Mouse (Mus musculus): ENCODE results near the gene Rbfox2.

Gene Rbfox2

GRCm38 (mm10) chr15:77192154-77192935 is 114.5 kb downstream of the Rbfox2 start:
- no peak for DNase-seq (ENCODE audit: low read depth)

GRCm38 (mm10) chr15:77186096-77186495 is 120.7 kb downstream of the Rbfox2 start:
- no peak for DNase-seq (ENCODE audit: low read depth)

DNA sequence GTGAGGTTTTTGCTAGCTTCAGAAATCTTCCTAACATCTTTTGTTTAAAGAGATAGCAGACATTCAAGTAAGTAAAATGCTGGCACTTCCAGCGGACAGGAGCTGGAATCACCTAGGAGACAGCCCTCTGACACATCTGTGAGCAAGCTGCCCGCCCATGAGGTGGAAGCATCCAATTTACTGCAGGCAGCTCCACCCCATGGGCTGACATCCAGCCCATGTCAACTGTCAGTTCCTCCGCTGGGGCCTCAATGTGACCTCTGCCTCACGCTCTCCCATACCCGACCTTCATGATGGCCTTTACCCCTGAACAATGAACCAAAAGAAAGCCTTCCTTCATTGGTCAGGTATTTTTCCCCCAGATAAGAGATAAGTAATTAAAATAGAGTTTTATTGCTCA is 121.2 kb downstream of the Rbfox2 start:
- DNase-seq (ENCODE audit: low read depth), result no peak

DNA sequence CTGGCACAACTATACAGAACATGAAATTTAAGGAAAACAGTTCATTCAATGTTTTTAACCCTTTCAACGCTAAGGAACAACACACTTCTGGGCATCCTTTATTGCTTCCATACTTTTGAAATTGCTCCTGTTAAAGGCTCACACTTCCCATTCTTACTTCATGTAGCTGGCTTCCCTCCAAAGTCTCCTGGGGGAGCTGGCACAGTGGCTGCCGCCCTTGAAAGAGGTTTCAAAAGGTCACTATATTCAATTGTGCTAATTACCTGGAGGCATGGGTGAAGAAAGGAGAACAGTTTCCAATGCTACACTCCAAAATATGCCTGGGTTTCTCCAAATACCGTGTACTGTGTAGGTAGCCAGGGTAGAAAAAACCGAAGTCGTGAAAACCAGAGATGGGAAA is 124.0 kb downstream of the Rbfox2 start:
- no peak for DNase-seq (ENCODE audit: low read depth)

- DNase-seq (ENCODE audit: low read depth), result no peak
Measured at GRCm38 (mm10) chr15:77174018-77174417, 132.8 kb downstream of the Rbfox2 start.

DNA sequence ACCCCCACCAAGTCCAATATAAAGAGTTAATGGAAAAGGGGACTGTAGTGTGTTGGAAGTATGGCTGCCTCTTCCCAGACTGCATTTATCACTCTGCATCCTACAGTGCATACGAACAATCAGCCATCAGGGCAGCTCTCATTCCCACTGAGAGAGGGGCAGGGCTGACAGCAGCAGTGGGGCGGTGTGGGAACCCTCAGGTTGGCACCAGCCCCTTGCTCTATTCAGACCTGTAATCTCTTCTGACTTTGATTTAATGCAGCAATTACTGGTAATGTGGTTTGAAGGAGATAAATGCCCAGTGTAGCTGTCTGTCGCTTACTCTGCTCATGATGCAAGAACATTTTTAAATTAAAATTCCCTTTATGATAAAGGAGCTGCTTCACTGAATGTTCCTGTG is 134.4 kb downstream of the Rbfox2 start:
- no peak for DNase-seq (ENCODE audit: low read depth)

DNA sequence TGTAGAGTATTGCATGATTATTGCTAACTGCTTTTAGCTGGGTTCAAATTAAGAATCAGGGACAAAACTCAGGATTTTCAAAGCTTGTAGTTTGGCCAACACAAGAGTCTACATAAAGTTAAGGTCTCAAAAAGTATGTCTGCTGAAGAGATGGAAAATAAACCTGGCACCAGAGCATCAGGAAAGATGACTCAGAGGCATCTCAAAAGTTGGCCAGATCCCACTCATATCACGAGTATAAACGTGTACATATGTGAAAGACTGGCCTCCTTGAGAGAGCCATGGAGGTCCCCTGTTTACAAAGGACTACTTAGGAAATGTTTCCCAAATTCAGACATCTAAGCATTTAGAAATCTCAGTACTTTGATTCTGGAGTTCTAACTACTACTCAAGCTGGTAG is 138.0 kb downstream of the Rbfox2 start:
- no peak for DNase-seq (ENCODE audit: low read depth)

DNA sequence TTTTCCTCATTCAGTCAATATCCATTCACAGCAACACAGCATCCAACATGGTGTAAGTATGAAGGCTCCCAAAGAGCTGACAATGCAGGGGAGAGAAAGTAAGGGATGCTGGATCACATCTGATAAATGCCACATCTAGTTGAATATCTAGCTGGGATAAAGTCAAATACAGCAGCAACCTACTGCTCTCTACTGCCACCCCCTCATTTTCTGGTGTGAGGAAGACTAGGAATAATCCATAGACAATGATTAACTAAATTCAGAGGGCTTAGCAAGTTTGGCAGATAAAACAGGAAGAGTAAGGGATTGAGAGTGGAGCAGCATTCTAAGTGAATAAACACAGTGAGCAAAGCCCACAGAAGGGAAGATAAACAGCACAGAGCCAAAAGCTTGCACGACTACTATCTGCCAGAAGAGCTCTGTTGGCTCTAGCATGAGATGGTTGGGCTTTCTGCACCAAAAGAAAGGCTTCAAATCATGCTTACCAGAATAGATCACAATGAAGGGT is 140.5 kb downstream of the Rbfox2 start:
- DNase-seq (ENCODE audit: low read depth), result no peak

- no peak for DNase-seq (ENCODE audit: low read depth)
Measured at GRCm38 (mm10) chr15:77163336-77163735, 143.5 kb downstream of the Rbfox2 start.

DNA sequence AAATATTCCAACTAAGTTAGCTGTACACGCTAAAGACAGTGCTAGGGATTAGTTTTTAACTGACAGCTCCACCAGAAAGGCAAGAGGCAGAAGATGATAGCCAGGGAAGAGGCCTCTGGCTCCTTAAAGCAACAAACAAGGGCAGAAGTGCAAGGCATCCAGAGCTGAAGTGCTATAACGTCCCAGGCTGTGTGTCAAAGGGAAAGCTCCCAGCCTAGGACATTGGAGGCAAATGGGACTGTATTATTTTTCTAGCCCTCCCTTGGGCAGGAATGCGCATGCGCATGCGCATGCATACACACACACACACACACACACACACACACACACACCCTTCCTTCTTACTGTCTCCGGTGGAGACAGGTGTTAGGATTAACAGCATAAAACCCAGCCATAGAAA is 143.9 kb downstream of the Rbfox2 start:
- DNase-seq (ENCODE audit: low read depth), result no peak

DNA sequence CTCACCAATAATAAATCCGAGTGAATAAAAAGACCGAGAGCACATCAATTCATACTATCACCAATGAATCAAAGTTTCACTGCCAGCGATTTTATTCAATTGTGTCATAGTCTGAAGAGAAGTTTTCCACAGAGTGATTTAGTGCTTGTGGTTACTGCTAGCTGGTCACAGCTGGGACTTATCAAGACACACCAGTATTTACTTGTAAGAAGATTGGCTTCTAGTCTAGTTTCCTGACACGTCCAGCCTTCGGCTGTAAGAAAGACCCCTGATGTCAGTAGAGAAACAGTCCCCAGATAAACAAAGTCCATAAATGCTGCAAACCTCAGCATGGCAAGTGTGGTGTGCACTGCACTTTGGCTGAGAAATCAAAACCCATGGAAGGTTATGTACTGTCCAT is 145.4 kb downstream of the Rbfox2 start:
- no peak for DNase-seq (ENCODE audit: low read depth)

DNA sequence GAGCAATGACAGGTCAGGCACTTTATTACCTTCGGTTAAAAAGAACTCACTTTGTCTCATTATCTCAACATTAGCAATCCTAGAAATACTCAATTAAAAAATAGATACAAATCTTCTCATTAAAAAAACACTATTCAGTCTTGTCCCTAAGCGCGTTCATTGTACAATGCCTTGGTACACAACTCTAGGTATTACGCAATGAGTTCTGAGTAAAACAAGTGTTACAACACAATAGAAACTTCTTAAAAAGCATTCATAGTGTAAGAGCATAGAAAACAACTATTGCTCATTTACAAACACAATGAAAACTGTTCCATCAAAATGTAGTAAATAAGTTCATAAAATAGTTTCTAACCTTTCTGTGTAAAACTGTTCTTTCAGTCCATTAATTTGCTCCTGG is 146.0 kb downstream of the Rbfox2 start:
- no peak for DNase-seq (ENCODE audit: low read depth)

GRCm38 (mm10) chr15:77156525-77156924 is 150.3 kb downstream of the Rbfox2 start:
- DNase-seq (ENCODE audit: low read depth), result no peak

- DNase-seq (ENCODE audit: low read depth), result no peak
Measured at GRCm38 (mm10) chr15:77154248-77154785, 152.5 kb downstream of the Rbfox2 start.

- no peak for DNase-seq (ENCODE audit: low read depth)
Measured at GRCm38 (mm10) chr15:77153625-77154024, 153.2 kb downstream of the Rbfox2 start.

GRCm38 (mm10) chr15:77153088-77153546 is 153.7 kb downstream of the Rbfox2 start:
- DNase-seq (ENCODE audit: low read depth), result no peak

- no peak for DNase-seq (ENCODE audit: low read depth)
Measured at GRCm38 (mm10) chr15:77152336-77153087, 154.3 kb downstream of the Rbfox2 start.

- no peak for DNase-seq (ENCODE audit: low read depth)
Measured at GRCm38 (mm10) chr15:77151816-77152215, 155.0 kb downstream of the Rbfox2 start.

DNA sequence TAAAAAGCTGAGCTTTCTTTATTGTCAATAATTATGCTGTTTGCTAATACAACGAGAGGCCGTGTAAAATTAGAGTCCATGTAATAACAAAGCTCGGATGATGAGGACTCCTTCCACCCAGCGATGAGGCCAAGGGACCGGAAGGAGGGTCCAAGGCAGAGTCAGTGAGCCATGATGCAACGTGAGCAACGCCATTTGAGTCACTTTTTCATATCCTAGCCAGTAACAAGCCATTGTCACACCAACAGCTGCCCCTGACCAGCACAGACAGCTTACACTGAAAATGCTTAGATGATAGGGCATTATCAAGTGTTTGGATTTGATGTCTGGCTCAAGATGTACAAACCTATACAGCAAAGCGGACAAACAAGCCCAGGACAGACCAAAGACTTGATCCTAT is 155.6 kb downstream of the Rbfox2 start:
- no peak for DNase-seq (ENCODE audit: low read depth)

DNA sequence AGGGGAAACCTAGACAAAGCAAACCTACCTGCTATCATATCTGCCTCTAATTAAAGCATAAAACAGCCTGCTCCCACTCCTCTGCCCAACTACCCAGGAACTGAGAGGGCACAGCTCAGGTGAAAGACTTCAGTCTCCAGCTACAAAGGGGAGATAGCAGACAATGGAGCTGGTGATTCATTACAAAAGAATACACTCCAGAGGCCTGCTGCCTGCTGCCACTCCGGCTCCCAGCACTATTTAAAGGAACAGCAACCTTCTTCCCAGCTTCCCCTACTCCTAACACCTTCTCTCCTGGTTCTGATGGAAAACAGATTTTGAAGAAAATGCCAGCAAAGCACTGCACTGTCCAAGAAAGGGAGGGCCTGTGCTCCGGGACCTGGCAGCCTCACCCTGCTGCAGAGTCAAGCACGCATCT is 156.4 kb downstream of the Rbfox2 start:
- no peak for DNase-seq (ENCODE audit: low read depth)

DNA sequence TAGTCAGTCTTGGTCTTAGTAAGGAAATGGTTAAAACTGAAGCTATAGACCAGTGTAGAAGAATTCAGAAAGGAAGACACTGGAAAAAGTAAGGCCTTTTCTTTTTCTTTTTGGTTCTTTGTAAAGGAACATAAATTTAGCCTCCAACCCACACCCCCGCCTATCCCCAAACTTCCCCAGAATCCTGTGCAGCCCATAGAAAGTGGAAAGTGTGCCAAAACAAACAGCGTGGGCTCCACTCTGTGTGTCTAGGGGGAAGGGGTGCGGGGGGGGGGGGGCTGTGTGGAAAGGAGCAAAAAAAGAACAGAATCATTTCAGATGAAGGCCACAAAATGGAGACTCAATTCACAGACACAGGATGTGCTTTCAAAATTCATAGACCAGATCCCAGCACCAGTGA is 156.8 kb downstream of the Rbfox2 start:
- DNase-seq (ENCODE audit: low read depth), result no peak

GRCm38 (mm10) chr15:77149551-77149950 is 157.3 kb downstream of the Rbfox2 start:
- peak; percentile 9 for DNase-seq (ENCODE audit: low read depth)

DNA sequence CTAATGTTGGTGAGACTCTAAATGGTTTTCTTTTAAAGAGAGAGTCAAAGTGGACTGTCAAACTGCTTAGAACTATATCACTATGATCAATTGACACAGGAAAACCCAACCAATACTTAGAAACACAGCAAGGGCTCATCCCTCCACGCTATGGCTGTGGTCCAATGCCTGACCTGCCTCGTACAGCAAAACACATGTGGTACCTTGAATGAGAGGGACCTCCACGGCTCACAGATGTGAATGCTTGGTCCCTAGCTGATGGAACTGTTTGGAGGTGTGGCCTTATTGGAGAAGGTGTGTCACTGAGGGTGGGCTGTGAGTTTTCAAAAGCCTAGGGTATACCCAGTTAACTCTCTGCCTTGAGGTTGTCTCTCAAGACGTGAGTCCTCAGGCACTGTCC is 159.9 kb downstream of the Rbfox2 start:
- DNase-seq (ENCODE audit: low read depth), result no peak

Data from naive thymus-derived CD4-positive, alpha-beta T cell, adult 2 months (primary cell).